Mouse (Mus musculus): ENCODE results near the gene Nme4.

The Nme4 gene
- long read RNA-seq, experiment 1, partial matches to known transcripts: 0 of 6 reads
- long read RNA-seq, experiment 1, other reads (novel, unspliced or antisense): 1 of 6 reads
- long read RNA-seq, experiment 2, partial matches to known transcripts: 0 of 4 reads
- long read RNA-seq, experiment 2, other reads (novel, unspliced or antisense): 0 of 4 reads

- intact Hi-C loops (cut with DNase I): loop anchor here (10.0 kb wide), 1 partner anchor 200 kb away; no protein-coding TSS in a partner anchor
Measured at GRCm38 (mm10) chr17:26095121-26095740, at the start of gene Nme4. TSS of gene Nme4 (minus strand) at chr17:26095602.

GRCm38 (mm10) chr17:26143386-26143785, 48.0 kb upstream of the Nme4 start:
- intact Hi-C loops (cut with DNase I): no loop called here

DNA sequence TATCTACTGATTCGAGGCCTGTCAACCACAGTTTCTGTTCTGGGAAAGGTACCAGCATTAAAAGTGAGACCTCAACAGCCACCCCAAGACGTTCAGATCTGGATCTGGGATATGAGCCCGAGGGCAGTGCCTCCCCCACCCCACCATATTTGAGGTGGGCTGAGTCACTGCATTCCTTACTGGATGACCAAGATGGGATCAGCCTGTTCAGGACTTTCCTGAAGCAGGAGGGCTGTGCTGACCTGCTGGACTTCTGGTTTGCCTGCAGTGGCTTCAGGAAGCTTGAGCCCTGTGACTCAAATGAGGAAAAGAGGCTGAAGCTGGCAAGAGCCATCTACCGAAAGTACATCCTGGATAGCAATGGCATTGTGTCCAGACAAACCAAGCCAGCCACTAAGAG, 47.4 kb upstream of the Nme4 start:
- intact Hi-C loops (cut with DNase I): no loop called here

GRCm38 (mm10) chr17:26138901-26139381, 43.5 kb upstream of the Nme4 start:
- intact Hi-C loops (cut with DNase I): no loop called here

DNA sequence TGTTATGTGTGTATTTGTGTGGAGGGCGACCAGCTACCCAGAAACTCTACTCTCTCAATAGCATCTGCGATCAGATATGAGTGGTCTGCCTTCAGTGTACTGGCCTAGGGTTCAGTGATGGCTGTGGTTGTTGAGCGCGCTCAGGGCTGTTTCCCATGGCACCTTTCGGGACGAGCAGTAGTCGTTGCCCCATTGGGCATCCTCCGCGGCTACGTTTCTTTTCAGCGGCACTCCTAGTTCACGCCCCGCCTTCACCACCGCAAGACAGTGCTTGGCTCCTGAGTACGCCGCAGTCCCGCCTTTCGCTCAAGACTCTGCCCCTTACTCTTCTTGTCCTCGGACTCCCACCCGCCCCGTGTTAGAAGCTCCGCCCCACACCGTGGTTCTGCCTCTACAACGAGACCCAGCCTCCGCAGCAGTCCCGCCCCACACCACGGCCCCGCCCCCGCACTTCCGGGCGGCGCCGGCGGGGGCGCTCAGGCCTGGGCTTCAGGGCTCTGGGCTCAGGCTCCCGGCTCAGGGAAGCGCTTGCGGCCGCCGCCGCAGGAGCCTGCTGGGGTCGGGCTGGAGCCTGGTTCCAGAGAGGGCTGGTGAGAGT, 42.9 kb upstream of the Nme4 start, which contains the start of gene Axin1:
Gene Axin1 (plus strand): TSS at position 450 of the 598 bp plus-strand sequence.
- intact Hi-C loops (cut with DNase I): no loop called here

GRCm38 (mm10) chr17:26137751-26138130, 42.3 kb upstream of the Nme4 start:
- intact Hi-C loops (cut with DNase I): no loop called here

DNA sequence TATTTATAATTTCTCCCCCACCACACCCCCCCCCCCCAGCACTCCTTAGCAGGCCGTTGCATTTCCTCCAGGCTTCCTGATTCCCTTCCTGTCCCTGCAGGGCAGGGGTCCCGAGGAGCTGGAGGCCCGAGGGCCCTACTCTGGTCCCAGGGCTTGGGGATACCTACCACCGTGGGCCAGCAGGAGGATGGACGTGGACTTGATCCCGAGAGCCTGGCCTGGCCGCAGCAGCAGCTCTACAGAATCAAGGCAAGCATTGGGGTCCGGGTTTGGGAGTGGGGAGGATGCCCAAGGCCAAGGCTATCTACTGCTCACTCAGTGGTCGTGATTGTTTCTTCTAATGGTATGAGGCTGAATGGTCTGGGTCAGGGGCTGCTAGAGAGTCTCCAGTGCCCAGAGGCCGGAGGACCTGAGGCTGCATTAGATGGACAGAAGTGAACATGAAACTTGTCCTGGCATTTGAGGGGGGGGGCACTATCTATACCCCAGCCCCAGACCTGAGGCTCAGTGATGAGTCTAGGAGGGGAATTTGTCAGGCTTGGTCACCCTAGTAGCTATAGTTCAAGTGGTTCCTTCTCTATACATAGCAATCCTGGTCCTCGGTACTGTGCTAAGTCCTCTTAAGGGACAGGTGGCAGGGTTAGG, 41.8 kb upstream of the Nme4 start:
- intact Hi-C loops (cut with DNase I): no loop called here

GRCm38 (mm10) chr17:26131856-26132853, 36.8 kb upstream of the Nme4 start:
- intact Hi-C loops (cut with DNase I): no loop called here

DNA sequence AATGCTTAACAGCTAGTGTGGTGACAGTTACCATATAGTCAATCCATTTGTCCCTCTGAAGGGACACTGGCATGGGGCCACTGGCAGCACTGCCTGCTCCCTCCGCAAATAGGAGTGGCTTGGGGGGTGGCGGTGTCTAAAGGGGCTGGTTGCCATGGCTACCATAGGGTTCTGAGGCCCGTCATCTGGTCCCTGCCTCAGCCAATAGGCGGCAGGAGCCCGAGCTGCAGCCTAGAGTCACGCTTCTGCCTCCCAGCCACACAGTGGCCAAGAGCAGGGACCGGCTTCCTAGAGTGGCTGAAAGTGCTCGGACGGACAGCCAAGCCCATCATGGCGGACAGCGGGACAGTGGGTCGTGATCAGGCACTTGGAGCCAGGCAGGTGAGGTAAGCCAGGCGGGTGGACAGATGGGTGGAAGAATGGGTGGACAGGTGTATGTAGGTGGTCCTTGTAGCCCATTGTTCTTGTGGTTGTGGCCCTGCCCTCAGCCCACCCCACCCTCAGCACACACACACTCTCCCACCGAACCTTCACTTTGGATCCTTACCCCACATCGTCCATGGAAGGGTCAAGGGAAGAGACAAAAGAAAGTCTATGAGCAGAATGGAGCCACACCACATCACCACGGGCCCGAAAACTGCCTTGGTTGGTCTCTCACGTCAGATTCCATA, 35.8 kb upstream of the Nme4 start:
- intact Hi-C loops (cut with DNase I): no loop called here

DNA sequence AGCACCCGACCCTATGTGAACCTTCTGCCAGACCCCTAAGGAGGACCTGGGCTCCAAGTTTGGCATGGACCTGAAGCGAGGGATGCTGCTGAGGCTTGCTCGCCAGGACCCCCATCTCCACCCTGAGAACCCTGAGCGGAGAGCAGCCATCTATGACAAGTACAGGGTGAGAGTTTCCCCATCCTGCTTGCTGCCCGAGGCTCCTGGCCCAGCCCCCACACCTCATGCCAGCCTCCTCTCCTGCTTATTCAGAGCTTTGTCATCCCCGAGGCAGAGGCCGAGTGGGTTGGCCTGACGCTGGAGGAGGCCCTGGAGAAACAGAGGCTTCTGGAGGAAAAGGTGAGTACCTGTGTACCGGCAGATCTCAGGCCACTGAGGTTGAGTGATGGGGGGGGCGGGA, 29.8 kb upstream of the Nme4 start:
- intact Hi-C loops (cut with DNase I): no loop called here

DNA sequence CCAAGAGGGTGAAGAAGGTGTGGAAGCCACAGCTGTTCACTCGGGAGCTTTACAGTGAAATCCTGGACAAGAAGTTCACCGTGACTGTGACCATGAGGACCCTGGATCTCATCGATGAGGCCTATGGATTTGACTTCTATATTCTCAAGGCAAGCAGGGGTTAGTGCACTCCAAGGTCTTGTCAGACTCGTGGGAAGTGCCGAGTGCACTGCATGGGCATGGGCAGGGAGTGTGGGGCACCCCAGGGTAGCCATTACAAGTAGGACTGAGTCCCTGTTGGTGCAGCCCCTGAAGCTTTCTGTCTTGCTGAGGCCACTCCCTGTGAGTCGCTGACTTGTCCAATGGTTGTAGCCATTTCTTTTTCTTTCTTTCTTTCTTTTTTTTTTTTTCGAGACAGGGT, 29.2 kb upstream of the Nme4 start:
- intact Hi-C loops (cut with DNase I): loop anchor here (5.0 kb wide), 1 partner anchor 118 kb away; the partner anchor contains the start of gene Fam234a

DNA sequence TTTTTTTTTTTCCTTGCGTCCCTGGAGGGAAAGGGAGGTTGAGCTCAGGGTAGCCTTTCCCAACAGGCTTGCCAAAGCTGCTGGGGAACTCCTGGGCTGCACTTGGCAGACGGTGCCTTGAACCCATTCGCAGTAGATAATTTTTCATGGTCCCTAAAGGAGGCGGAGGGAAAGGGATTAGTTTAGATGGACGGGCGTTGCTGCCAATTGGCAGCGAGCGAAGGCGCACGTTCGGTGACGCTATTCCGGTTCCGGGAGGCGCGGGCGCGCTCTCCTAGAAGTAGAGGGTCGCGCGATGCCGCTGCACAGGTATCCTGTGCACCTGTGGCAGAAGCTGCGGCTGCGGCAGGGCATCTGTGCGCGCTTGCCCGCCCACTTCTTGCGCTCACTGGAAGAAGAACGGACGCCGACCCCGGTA, 27.9 kb upstream of the Nme4 start, which contains the start of gene Mrpl28:
Gene Mrpl28 (plus strand): TSS at position 234 of the 418 bp plus-strand sequence.
- intact Hi-C loops (cut with DNase I): loop anchor here (5.0 kb wide), 1 partner anchor 119 kb away; the partner anchor contains the start of gene Fam234a

DNA sequence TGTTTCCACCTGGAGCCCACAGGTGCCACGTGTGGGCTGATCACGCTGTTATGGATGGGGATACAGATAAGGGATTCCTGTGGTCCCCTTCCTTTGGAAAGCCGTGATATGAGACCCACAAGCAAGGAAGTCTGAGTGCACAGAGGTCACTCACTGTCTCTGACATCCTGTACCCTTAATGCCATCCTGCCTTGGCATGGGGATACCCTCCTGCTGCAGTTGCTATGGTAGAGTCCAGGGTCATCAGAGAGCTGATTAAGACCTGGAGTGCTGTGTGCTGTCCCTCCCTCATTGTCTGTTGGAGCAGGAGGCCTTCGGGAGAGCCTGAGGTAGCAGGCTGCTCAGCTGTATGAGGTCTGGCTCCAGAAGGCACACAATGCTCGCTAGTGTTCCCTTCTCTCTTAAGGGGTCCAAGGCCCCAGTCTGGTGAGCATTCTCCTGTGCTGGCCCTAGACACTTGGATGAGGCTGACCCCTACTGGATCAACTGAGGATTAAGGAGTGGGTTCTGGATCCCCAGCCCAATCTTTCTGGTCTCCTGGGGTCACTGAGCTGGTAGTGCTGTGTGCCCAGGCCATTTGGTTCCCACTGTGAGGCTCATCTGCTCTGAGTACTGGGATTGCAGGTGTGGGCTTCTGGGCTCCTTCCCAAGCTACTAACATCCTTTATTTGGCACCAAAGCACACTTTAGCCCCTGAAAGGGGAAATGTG, 27.2 kb upstream of the Nme4 start:
- intact Hi-C loops (cut with DNase I): loop anchor here (5.0 kb wide), 1 partner anchor 120 kb away; the partner anchor contains the start of gene Fam234a

- intact Hi-C loops (cut with DNase I): loop anchor here (5.0 kb wide), 2 partner anchors 72 to 122 kb away; partner anchors contain the start of gene Fam234a
Measured at GRCm38 (mm10) chr17:26119766-26120710, 24.6 kb upstream of the Nme4 start.

DNA sequence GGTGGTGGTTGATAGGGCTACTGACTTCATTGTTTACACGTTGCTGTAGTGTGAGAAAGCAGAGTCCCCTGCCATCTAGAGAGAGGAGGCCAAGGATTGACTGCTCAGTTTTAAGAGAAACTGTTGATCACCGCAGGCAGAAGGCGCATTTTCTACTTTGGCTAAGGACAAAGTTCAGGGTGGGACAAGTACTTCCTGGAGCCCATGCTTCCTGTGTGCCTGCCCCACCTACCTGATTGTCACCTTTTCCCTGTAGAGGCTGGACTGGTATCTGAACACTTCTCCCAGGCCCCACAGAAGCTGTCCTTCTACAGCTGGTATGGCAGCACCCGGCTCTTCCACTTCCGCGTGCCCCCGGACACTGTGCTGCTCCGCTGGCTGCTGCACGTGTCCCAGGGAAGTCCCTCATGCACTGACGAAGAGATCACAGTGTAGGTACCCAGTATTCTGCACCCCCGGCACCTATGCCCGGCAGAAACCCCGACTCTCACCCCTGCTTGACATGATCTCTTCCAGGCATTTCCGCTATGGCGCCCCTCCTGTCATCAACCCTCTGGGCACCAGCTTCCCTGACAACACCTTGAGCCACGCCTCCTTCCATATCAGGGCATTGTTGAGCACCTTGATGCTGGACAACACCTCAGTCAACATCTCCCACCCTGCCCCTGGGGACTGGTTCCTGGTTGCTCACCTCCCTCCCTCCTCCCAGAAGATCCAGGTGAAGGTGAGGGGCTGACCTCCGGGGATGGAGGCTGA, 21.3 kb upstream of the Nme4 start:
- intact Hi-C loops (cut with DNase I): loop anchor here (5.0 kb wide), 1 partner anchor 76 kb away; no protein-coding TSS in a partner anchor

DNA sequence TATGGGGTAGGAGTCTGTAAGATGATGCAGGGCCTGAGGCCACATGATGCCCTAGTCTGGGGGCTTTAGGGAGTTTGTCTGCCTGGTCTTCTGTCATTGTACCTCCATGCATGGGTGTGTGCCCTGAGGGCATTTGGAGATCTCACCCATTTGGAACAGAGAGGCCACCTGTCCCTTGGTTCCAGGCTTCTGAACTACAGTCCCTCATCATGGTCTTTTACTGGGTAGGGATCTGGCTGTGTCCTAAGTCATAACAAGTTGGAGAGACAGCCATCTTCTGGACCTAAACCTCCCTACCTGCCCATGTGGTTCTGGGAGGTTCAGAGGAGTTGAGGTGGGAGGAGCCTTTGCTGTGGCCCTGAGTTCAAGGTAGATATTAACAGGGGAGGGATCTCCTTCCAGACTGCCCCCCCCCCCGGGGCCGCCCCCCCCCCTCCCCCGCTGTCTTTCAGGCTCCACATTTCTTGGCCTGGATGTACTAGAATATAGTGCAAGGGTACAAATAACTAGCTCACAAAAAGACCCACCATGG, 20.6 kb upstream of the Nme4 start:
- intact Hi-C loops (cut with DNase I): loop anchor here (5.0 kb wide), 1 partner anchor 76 kb away; no protein-coding TSS in a partner anchor
